Mouse (Mus musculus) kidney, embryonic 16.5 days (tissue): ENCODE measurements around the gene Dnajb4. TPM values are rescaled to one million over a fixed set of nuclear protein-coding genes. Genes with fewer than 3 reads are reported as not detected.
"Not testable (repeated sequence)": the region's sequence is repeated elsewhere in the genome, so short reads cannot be mapped to it uniquely, and the experiment has no call there.

Experiments
- ATAC-seq: fragments of 200-750 bp; cut with Nextera tagmentation; 2 replicates; pipeline ENCODE4 v1.8.0; 2017; ENCODE audit warnings: moderate TSS enrichment; ENCODE audit not compliant: low FRiP score, low TSS enrichment
- H3K27ac ChIP-seq: fragments of 300-500 bp; sonication (generic); 2 replicates; pipeline ENCODE4 v1.5.1; 2014; ENCODE audit warnings: low read length
- H3K27me3 ChIP-seq: fragments of 300-500 bp; sonication (generic); 2 replicates; pipeline ENCODE4 v1.6.1; 2014; ENCODE audit warnings: low read length, control low read depth, mixed read lengths; ENCODE audit not compliant: insufficient read depth
- H3K36me3 ChIP-seq: fragments of 300-500 bp; sonication (generic); 2 replicates; pipeline ENCODE4 v1.6.1; 2014; ENCODE audit warnings: low read length, control low read depth, mixed read lengths; ENCODE audit not compliant: insufficient read depth
- H3K4me1 ChIP-seq: fragments of 300-500 bp; sonication (generic); 2 replicates; pipeline ENCODE4 v1.6.1; 2014; ENCODE audit warnings: low read length, control low read depth, mixed read lengths; ENCODE audit not compliant: insufficient read depth
- H3K4me2 ChIP-seq: fragments of 300-500 bp; sonication (generic); replicated peaks from 2 replicates; pipeline ENCODE4 v1.6.1; 2014; ENCODE audit warnings: low read depth, low read length
- H3K4me3 ChIP-seq: fragments of 300-500 bp; sonication (generic); 2 replicates; pipeline ENCODE4 v1.5.1; 2014; ENCODE audit warnings: mild to moderate bottlenecking, low read length
- H3K9ac ChIP-seq: fragments of 300-500 bp; sonication (generic); replicated peaks from 2 replicates; pipeline ENCODE4 v1.6.1; 2014; ENCODE audit warnings: low read length
- H3K9me3 ChIP-seq: fragments of 300-500 bp; sonication (generic); 2 replicates; pipeline ENCODE4 v1.6.1; 2016; ENCODE audit warnings: low read length, control low read depth
- WGBS: fragments of 180-500 bp; shearing (Covaris S2); extraction: QIAGEN DNeasy Blood & Tissue Kit; methylation state at CpG from one replicate; pipeline ENCODE4 v1.1.7; 2014; 5-methylcytosine and 5-hydroxymethylcytosine counted together
- polyA plus RNA-seq: library from polyadenylated mRNA; unstranded; fragments of >200 nt; fragmentation: Nextera tagmentation; extraction: Ambion mirVana; gene quantifications from 2 replicates; pipeline ENCODE4 v1.2.1, GENCODE M21; 2015

Dnajb4 gene
- 34.1 and 34.2 TPM in 2 replicates for polyA plus RNA-seq

DNA sequence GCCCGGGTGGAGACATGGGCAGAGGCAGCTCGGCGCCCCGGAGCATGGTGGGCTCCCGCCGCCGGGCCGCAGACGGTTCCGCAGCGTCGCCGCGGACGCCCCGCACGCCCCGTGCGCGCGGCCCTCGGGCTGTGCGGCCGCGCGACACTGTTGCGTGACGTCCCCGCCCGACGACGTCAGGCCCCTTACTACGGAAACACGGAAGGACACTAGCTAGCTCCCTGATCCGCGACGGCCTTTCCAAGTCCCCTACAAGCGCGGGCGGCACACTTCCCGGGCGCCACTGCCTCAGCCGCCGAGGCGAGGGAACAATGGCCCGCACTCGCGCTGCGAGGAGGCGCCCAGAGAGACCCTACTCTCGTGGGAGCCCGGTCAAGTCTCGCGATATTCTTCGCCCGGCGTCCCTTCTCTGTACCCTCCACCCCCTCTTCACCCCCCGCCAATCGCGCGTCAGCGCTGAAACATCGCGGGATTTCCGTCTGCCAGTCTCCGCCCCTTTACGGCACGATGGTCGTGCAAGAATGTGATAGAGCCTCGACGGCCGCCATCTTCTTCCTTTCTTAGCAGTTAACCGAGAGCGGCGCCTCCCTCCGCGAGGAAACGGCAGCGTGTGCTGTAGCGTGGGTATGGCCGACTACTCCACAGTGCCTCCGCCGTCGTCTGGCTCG lies at the start of gene Dnajb4, which contains the start of gene Fubp1:
TSS of gene Dnajb4 (minus strand) at position 336 of the 668 bp plus-strand sequence.
TSS of gene Fubp1 (plus strand) at position 456 of the 668 bp plus-strand sequence.
- peak; percentile 98 for ATAC-seq
- H3K27ac ChIP-seq, result peak within 1 kb of the TSS; percentile 98
- no peaks in the 10 kb centered on the region for H3K9me3 ChIP-seq
- H3K4me2 ChIP-seq, result peak within 1 kb of the TSS; percentile 89
- WGBS, result under 1% methylated on average over 85 of the region's 85 CpGs
- H3K4me1 ChIP-seq, result peaks cover 27% of the 10 kb centered on the region
- no peaks in the 10 kb centered on the region for H3K36me3 ChIP-seq
- H3K9ac ChIP-seq, result peak within 1 kb of the TSS; percentile 100
- H3K27me3 ChIP-seq, result no peaks in the 10 kb centered on the region
- H3K4me3 ChIP-seq, result peak within 1 kb of the TSS; percentile 93

DNA sequence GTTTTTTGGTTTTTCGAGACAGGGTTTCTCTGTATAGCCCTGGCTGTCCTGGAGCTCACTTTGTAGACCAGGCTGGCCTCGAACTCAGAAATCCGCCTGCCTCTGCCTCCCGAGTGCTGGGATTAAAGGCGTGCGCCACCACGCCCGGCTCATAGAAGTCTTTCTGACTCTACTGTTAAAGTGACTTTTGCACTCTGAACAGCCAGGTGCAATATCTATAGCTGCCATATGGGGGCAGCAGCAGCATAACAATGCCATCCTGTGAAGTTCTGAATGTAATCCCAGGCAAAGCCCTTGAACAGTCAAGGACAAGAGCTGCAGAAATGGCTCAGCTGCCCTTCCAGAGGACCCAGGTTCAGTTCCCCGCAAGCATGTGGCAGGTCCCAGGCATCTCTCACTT lies 49.3 kb upstream of the Dnajb4 start:
- peaks cover 13% of the 10 kb centered on the region for H3K4me1 ChIP-seq
- not testable (repeated sequence) for H3K9me3 ChIP-seq, H3K36me3 ChIP-seq, H3K4me2 ChIP-seq, H3K9ac ChIP-seq, H3K4me3 ChIP-seq, H3K27me3 ChIP-seq, H3K27ac ChIP-seq
- 35% methylated on average over 7 of the region's 9 CpGs for WGBS
- ATAC-seq, result peak; percentile 52; the same call in 1 of the 2 replicates

DNA sequence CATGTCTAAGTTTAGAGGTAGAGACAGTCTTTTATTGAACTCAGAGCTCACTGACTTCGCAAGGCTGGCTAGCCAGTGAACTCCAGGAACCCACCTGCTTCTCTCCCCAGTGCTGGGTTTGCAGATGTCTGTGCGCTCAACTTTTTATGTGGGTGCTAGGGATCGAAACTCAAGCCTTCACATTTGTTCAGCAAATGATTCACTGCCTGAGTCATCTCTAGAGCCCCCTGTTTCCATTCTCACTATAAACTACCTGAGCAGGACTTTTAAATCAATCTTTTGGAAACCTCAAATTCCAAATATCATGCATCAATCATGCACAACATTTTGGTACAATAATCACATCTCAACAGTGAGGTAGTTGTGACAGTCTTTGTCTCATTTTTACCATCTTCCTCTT lies 47.4 kb upstream of the Dnajb4 start:
- H3K9ac ChIP-seq, result no peak overlapping the region
- no peaks in the 10 kb centered on the region for H3K36me3 ChIP-seq
- H3K27me3 ChIP-seq, result no peaks in the 10 kb centered on the region
- no peaks in the 10 kb centered on the region for H3K9me3 ChIP-seq
- H3K4me1 ChIP-seq, result peaks cover 11% of the 10 kb centered on the region
- WGBS, result 81% methylated on average over 3 of the region's 3 CpGs
- no peak overlapping the region for H3K4me2 ChIP-seq
- H3K4me3 ChIP-seq, result no peak overlapping the region
- no peak overlapping the region for H3K27ac ChIP-seq
- no peak for ATAC-seq

DNA sequence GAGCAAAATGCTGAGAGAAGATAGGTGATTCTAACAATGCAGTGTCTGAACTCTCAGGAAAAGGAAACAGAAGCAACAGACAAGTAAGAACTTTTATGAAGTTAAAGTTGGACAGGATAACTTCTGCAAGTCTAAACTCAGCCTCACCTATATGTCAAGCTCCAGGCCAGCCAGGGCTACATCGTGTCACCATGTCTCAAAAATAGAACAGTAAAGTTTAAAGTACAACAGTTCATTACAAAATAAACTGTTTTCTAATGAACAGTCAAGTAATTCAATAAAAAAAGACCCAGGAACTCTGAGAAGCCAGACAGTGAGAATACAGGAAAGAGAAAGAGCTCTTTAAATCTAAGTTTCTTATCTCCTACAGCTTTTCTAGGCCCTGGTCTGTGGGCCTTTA lies 40.4 kb upstream of the Dnajb4 start:
- no peak overlapping the region for H3K9ac ChIP-seq
- no peak overlapping the region for H3K27ac ChIP-seq
- 0 out of 2 replicates have a peak, but pooled peaks cover 2% of the 10 kb centered on the region for H3K36me3 ChIP-seq
- 88% methylated on average over 1 of the region's 1 CpGs for WGBS
- no peak overlapping the region for H3K4me2 ChIP-seq
- no peak overlapping the region for H3K4me3 ChIP-seq
- no peaks in the 10 kb centered on the region for H3K9me3 ChIP-seq
- H3K4me1 ChIP-seq, result no peaks in the 10 kb centered on the region
- ATAC-seq, result no peak
- no peaks in the 10 kb centered on the region for H3K27me3 ChIP-seq

DNA sequence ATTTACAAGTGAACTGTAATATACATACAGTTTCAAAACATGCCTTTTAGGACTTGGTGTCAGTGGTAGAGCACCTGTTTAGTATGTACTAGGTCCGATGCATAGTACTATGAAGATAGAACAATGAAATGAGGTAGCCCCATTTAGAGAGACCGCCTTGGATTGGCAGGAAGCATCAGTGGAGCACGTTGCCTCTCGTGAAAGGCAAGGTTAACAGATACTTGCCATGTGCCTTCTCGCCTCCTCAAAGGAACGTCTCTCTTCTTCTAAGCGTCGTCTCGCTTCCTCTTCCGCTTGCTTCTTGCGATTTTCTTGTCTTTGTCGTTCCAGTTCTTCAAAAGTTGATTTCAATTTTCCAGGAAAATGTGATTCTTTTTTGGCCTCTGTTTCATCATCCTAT lies 37.6 kb upstream of the Dnajb4 start:
- Histone ChIP-seq H3K9ac (no peak overlapping the region), H3K9me3 (no peaks in the 10 kb centered on the region), H3K36me3 (0 out of 2 replicates have a peak, but pooled peaks cover 2% of the 10 kb centered on the region), H3K4me1 (no peaks in the 10 kb centered on the region), H3K27ac (no peak overlapping the region), H3K4me2 (no peak overlapping the region), H3K4me3 (no peak overlapping the region), H3K27me3 (no peaks in the 10 kb centered on the region)
- 86% methylated on average over 12 of the region's 12 CpGs for WGBS
- ATAC-seq, result no peak

DNA sequence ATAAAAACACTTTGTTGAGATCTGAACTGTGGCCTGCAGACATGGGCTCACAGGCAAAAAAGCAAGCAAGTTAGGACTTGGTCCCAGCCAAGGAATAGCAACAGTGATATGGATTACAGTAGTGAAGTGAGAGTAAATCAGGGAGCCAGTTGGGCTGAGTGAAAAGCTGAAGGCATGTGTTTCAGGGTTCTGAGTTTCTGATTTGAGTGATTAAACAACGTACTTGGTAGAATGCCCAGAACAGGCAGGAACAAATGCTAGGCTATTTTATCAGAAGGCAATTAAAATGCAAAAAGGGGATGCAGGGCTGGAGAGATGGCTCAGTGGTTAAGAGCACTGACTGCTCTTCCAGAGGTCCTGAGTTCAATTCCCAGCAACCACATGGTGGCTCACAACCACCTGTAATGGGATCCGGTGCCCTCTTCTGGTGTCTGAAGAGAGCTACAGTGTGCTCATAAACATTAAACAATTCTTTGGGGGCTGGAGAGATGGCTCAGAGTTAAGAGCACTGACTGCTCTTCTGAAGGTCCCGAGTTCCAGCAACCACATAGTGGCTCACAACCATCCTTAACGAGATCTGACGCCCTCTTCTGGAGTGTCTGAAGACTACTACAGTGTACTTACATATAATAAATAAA lies 35.3 kb upstream of the Dnajb4 start:
- ATAC-seq, result no peak
- WGBS, result 76% methylated on average over 5 of the region's 5 CpGs
- Histone ChIP-seq H3K9ac (no peak overlapping the region), H3K27ac (no peak overlapping the region), H3K9me3 (no peaks in the 10 kb centered on the region), H3K4me3 (no peak overlapping the region), H3K36me3 (0 out of 2 replicates have a peak, but pooled peaks cover 2% of the 10 kb centered on the region), H3K4me1 (no peaks in the 10 kb centered on the region), H3K4me2 (no peak overlapping the region), H3K27me3 (no peaks in the 10 kb centered on the region)

DNA sequence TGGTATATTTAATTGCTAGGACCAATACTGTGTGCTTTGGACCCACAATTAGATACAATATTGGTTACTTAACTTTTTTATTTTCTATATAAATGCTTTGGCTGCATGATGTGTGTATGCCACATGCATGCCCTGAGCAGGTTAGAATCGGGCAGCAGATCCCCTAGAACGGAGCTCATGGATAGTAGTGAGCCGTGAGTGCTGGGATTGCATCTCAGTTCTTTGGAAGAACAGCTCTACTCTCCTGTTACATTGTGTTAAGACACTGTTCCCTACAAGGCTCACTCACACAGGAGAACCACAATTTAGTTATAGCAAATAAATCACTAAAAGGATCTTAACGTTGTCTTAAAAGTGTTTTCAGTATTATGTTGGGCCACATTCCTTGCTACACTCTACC lies 33.2 kb upstream of the Dnajb4 start:
- WGBS, result 60% methylated on average over 4 of the region's 4 CpGs
- ATAC-seq, result no peak
- Histone ChIP-seq H3K9ac (no peak overlapping the region), H3K4me2 (no peak overlapping the region), H3K4me1 (no peaks in the 10 kb centered on the region), H3K27me3 (no peaks in the 10 kb centered on the region), H3K27ac (no peak overlapping the region), H3K4me3 (no peak overlapping the region), H3K36me3 (peaks cover 10% of the 10 kb centered on the region), H3K9me3 (no peaks in the 10 kb centered on the region)

DNA sequence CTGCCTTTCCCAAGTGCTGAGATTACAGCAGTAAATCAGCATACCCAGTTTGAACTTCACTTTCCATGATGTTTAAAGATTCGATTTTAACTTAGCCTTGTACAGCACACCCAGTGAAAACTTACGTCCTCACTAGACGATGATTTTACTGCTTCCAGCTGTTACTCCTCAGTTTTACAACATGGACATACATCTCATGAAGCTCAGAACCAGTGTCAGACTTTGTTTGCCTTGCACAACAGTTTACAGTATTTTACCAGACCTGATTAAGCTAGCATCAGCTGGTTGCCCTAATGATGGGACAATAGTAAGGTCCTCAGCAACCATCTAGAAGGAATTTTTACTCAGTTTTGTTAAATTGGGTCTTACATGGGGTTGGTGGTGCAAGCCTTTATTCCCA lies 31.0 kb upstream of the Dnajb4 start:
- 27% methylated on average over 3 of the region's 3 CpGs for WGBS
- no peaks in the 10 kb centered on the region for H3K9me3 ChIP-seq
- ATAC-seq, result no peak; the same call in 1 of the 2 replicates
- H3K36me3 ChIP-seq, result peaks cover 17% of the 10 kb centered on the region
- H3K27ac ChIP-seq, result no peak overlapping the region
- no peak overlapping the region for H3K4me3 ChIP-seq
- no peaks in the 10 kb centered on the region for H3K27me3 ChIP-seq
- no peaks in the 10 kb centered on the region for H3K4me1 ChIP-seq
- H3K9ac ChIP-seq, result no peak overlapping the region
- no peak overlapping the region for H3K4me2 ChIP-seq

DNA sequence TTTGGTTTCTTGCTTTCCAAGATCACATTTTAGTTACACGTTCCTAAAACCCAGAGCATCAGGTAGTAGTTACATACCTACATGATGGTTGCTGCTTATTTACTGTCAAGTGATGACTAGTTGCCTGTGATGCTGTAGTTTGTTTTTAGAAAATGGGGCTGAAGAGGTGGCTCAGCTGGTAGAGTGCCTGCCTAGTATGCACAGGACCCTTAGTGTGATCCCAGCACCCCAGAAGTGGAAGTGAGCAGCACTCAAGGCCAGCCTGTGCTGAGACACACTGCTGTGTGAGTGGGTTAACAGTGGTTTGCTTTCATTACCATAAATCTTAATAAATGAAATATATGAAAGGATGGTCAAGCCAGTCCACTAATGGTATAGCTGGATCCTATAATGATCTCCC lies 29.5 kb upstream of the Dnajb4 start:
- H3K36me3 ChIP-seq, result peaks cover 24% of the 10 kb centered on the region
- WGBS, result 89% methylated on average over 1 of the region's 1 CpGs
- H3K9me3 ChIP-seq, result no peaks in the 10 kb centered on the region
- H3K4me3 ChIP-seq, result no peak overlapping the region
- no peak overlapping the region for H3K27ac ChIP-seq
- no peaks in the 10 kb centered on the region for H3K27me3 ChIP-seq
- ATAC-seq, result 0 out of 2 replicates have a peak, but pooled peaks have one; percentile 17
- H3K9ac ChIP-seq, result no peak overlapping the region
- H3K4me2 ChIP-seq, result no peak overlapping the region
- no peaks in the 10 kb centered on the region for H3K4me1 ChIP-seq

DNA sequence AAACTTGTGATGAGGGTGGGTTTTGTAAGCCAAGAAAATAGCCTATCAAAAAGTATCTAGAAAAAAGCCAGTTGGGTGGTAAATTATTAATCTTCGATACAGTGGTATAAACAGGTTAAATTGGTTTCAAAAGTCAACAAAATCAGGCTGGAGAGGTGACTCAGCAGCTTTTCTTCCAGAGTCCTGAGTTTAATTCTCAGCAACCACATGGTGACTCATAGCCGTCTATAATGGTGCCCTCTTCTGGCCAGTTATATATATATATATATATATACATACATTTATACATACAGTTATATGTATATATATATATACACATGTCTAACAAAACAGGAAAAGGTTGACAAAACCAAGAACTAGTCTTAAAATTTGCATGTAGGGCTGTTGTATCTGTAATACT lies 28.7 kb upstream of the Dnajb4 start:
- Histone ChIP-seq H3K4me1 (no peaks in the 10 kb centered on the region), H3K36me3 (peaks cover 27% of the 10 kb centered on the region)
- 67% methylated on average over 2 of the region's 2 CpGs for WGBS

More for the DNA sequence above, 28.7 kb upstream of the Dnajb4 start:
- Histone ChIP-seq H3K9me3 (no peaks in the 10 kb centered on the region), H3K27me3 (no peaks in the 10 kb centered on the region), H3K27ac (no peak overlapping the region), H3K9ac (no peak overlapping the region), H3K4me3 (no peak overlapping the region), H3K4me2 (no peak overlapping the region)
- ATAC-seq, result peak; percentile 40; the same call in 1 of the 2 replicates
